Mouse (Mus musculus): ENCODE measurements around the gene Tigar. TPM values are rescaled to one million over a fixed set of nuclear protein-coding genes. Genes with fewer than 3 reads are reported as not detected.

The Tigar gene
- polyA plus RNA-seq, 1 experiment from 2014 or later = 0.24 TPM

DNA sequence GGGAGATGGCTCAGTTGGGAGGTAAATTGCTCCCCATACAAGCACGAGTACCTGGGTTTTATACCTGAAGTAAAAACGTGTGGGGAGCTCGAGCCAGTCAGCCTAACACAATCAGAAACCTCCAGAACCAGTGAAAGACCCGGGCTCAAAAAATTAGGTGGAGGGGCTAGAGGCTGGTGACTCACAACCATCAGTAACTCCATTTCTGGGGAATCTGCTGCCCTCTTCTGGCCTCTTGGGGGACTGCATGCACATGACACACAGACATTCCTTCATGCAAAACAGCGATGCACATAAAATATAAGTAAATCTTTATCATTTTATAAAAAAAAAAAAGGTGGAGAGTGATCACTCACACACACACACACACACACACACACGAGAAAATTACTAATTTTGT is 4.2 kb downstream of the Tigar start:
- WGBS (ENCODE audit: insufficient replicate concordance) = 56% methylated on average over 6 of the region's 6 CpGs
- H3K4me2 ChIP-seq (ENCODE audit: low read depth, low read length) = no peak overlapping the region
- no peak overlapping the region for H3K27ac ChIP-seq (ENCODE audit: low read length)
- H3K36me3 ChIP-seq (ENCODE audit: control insufficient read depth, insufficient read depth) = no peaks in the 10 kb centered on the region
- H3K4me1 ChIP-seq (ENCODE audit: control insufficient read depth, low read depth, low read length) = peaks cover 3% of the 10 kb centered on the region; the same call in 1 of the 2 replicates
- H3K9ac ChIP-seq (ENCODE audit: low read depth, low read length) = no peak overlapping the region
- H3K4me3 ChIP-seq (ENCODE audit: low read depth, low read length) = no peak overlapping the region
- no peak for ATAC-seq (ENCODE audit: low read depth)
- no peaks in the 10 kb centered on the region for H3K9me3 ChIP-seq (replicated peaks; ENCODE audit: control insufficient read depth, low read length)
- H3K27me3 ChIP-seq (ENCODE audit: control insufficient read depth, insufficient read depth, low read depth, low read length) = peaks cover 9% of the 10 kb centered on the region; the same call in 1 of the 2 replicates

DNA sequence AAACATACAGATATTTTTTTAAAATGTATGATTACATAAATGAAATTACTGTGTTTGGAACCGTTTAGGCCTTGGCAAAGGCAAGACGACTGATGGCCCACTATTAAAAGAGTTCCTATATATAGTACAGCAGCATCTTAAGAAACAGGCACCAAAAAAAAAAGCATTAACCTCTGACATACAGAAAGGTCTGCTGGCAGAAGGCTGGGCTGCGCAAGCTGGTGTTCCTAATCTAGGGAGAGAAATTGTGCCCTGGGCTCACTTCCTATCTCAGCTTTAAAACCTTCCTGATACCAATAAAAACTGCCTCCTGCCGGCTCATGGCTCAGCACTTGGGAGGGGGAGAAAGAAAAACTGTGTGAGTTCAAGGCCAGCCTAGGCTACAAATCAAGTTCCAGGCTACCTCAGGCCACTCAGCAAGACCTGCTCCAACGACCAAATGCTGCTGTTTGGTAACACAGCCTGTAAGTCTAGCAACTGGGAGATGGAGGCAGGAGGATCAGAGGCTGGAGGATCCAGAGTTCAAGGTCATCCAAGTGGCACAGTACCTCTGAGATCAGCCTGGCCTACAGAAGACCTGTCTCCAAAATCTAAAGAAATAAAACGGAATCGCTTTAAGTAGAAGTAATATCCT is 4.8 kb downstream of the Tigar start:
- 59% methylated on average over 7 of the region's 7 CpGs for WGBS (ENCODE audit: insufficient replicate concordance)

DNA sequence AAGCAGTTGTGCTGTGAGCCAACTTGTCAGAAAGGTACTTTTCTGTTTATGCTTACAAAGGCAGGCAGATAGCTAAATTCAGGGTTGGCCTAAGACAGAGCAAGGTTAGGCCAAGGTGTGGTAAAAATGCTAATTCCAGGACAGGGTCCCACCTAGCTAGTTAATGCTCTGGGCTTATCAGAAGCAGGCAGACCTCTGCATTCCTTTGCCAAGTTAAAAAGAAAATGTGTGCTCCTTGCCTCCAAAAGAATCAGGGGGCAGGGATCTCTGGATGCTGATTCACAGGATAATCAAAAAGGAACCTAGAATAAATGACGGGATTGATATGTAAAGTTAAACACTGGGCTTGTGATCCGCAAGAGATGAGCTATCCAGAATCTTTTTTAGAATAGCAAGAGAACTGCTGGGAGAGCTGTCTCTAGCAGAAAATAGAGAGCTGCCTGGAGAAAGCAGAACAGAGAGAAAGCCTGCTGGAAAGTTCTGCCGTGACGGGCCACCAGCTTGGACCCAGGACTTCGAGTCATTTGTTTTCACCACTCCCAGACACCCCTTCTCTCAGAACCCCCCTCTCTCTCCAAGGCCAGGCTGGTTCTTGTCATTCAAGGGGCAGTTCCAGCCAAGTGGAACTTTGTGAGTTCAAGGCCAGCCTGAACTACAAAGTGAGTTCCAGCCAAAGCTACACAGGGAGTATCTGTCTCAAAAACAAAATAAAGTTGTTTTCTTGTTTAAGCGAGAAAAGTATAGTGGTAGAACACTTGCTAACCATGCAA is 5.7 kb downstream of the Tigar start:
- Histone ChIP-seq H3K9me3 (replicated peaks; ENCODE audit: control insufficient read depth, low read length) (no peaks in the 10 kb centered on the region), H3K27me3 (ENCODE audit: control insufficient read depth, insufficient read depth, low read depth, low read length) (peaks cover 2% of the 10 kb centered on the region; the same call in 1 of the 2 replicates), H3K4me2 (ENCODE audit: low read depth, low read length) (no peak overlapping the region), H3K4me3 (ENCODE audit: low read depth, low read length) (no peak overlapping the region), H3K4me1 (ENCODE audit: control insufficient read depth, low read depth, low read length) (no peaks in the 10 kb centered on the region), H3K9ac (ENCODE audit: low read depth, low read length) (no peak overlapping the region), H3K36me3 (ENCODE audit: control insufficient read depth, insufficient read depth) (no peaks in the 10 kb centered on the region), H3K27ac (ENCODE audit: low read length) (no peak overlapping the region)
- ATAC-seq (ENCODE audit: low read depth) = no peak
- WGBS (ENCODE audit: insufficient replicate concordance) = 69% methylated on average over 6 of the region's 6 CpGs

More for the DNA sequence above, 4.8 kb downstream of the Tigar start:
- no peaks in the 10 kb centered on the region for H3K36me3 ChIP-seq (ENCODE audit: control insufficient read depth, insufficient read depth)
- no peak overlapping the region for H3K27ac ChIP-seq (ENCODE audit: low read length)
- no peak for ATAC-seq (ENCODE audit: low read depth)
- H3K27me3 ChIP-seq (ENCODE audit: control insufficient read depth, insufficient read depth, low read depth, low read length) = peaks cover 7% of the 10 kb centered on the region; the same call in 1 of the 2 replicates
- H3K9ac ChIP-seq (ENCODE audit: low read depth, low read length) = no peak overlapping the region
- H3K4me2 ChIP-seq (ENCODE audit: low read depth, low read length) = no peak overlapping the region
- H3K4me1 ChIP-seq (ENCODE audit: control insufficient read depth, low read depth, low read length) = peaks cover under 1% of the 10 kb centered on the region; the same call in 1 of the 2 replicates
- no peak overlapping the region for H3K4me3 ChIP-seq (ENCODE audit: low read depth, low read length)
- no peaks in the 10 kb centered on the region for H3K9me3 ChIP-seq (replicated peaks; ENCODE audit: control insufficient read depth, low read length)

DNA sequence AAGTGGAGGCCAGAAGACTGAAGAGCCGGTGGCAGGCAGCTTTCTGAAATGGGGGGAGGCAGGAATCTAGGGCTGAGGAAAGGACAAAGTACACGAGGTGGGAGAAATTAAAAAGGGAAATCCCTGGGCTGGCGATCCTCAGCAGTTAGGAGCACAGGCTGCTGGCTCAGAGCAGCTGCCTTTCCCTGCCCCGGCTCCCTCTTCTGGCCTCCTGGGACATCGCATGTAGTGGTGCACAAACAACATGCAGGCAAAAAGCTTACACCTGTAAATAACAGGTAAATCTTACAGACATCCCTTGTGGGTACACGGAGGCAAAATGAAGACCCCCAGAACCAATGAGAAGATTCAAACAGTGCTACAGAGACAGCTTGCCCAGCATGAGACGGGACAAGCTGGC is 14.8 kb downstream of the Tigar start:
- Histone ChIP-seq H3K4me2 (ENCODE audit: low read depth, low read length) (no peak overlapping the region), H3K4me1 (ENCODE audit: control insufficient read depth, low read depth, low read length) (no peaks in the 10 kb centered on the region), H3K9ac (ENCODE audit: low read depth, low read length) (no peak overlapping the region), H3K36me3 (ENCODE audit: control insufficient read depth, insufficient read depth) (no peaks in the 10 kb centered on the region), H3K27me3 (ENCODE audit: control insufficient read depth, insufficient read depth, low read depth, low read length) (no peaks in the 10 kb centered on the region), H3K27ac (ENCODE audit: low read length) (no peak overlapping the region), H3K9me3 (replicated peaks; ENCODE audit: control insufficient read depth, low read length) (no peaks in the 10 kb centered on the region), H3K4me3 (ENCODE audit: low read depth, low read length) (no peak overlapping the region)
- ATAC-seq (ENCODE audit: low read depth) = no peak
- 56% methylated on average over 7 of the region's 7 CpGs for WGBS (ENCODE audit: insufficient replicate concordance)

DNA sequence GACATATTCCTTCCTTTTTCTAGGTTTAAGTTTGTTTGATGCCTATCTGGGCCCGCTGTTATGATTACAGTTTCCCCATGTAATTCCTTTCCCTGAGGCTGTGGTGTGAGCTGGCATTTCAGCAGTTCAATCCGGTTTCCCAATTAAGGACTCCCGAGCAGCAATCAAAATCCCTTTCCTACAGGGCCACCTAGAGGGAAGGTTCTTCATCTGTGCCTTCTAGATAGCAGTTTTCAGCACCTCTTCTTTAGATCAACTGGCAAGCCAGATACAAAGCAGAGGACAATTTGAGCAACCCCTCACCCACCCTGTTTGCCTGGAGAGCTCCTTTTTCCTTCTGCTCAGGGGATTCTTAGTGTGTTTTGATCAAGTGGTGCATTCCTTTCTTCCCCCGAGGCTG is 22.6 kb downstream of the Tigar start:
- Histone ChIP-seq H3K27ac (ENCODE audit: low read length) (no peak overlapping the region), H3K4me2 (ENCODE audit: low read depth, low read length) (no peak overlapping the region)

DNA sequence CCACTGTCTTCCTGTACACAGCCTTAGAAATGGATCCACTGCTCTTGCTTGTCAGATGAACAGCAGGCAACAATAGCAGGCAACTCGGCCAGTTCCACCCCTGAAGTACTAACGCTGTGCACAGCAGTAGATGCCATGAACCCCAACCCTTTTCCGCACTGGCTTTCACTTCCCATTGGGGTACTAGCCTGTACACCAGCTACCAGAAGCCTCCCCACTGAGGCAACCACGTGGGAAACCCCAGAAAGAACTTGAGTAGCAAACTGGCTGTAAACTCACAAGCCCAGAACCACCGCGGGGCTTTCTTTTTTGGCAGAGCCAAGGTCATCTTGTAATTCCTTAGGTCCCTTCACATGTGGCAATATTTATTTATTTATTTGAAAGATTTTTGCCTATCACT is 27.5 kb downstream of the Tigar start:
- ATAC-seq (ENCODE audit: low read depth) = no peak
- WGBS (ENCODE audit: insufficient replicate concordance) = 58% methylated on average over 6 of the region's 6 CpGs
- H3K4me2 ChIP-seq (ENCODE audit: low read depth, low read length) = no peak overlapping the region
- H3K27ac ChIP-seq (ENCODE audit: low read length) = no peak overlapping the region
- H3K4me1 ChIP-seq (ENCODE audit: control insufficient read depth, low read depth, low read length) = no peaks in the 10 kb centered on the region
- H3K27me3 ChIP-seq (ENCODE audit: control insufficient read depth, insufficient read depth, low read depth, low read length) = peaks cover 17% of the 10 kb centered on the region
- H3K9ac ChIP-seq (ENCODE audit: low read depth, low read length) = no peak overlapping the region
- no peaks in the 10 kb centered on the region for H3K9me3 ChIP-seq (replicated peaks; ENCODE audit: control insufficient read depth, low read length)
- no peak overlapping the region for H3K4me3 ChIP-seq (ENCODE audit: low read depth, low read length)
- no peaks in the 10 kb centered on the region for H3K36me3 ChIP-seq (ENCODE audit: control insufficient read depth, insufficient read depth)

More for the DNA sequence above, 22.6 kb downstream of the Tigar start:
- Histone ChIP-seq H3K4me3 (ENCODE audit: low read depth, low read length) (no peak overlapping the region), H3K27me3 (ENCODE audit: control insufficient read depth, insufficient read depth, low read depth, low read length) (no peaks in the 10 kb centered on the region), H3K36me3 (ENCODE audit: control insufficient read depth, insufficient read depth) (no peaks in the 10 kb centered on the region), H3K4me1 (ENCODE audit: control insufficient read depth, low read depth, low read length) (no peaks in the 10 kb centered on the region), H3K9me3 (replicated peaks; ENCODE audit: control insufficient read depth, low read length) (no peaks in the 10 kb centered on the region), H3K9ac (ENCODE audit: low read depth, low read length) (no peak overlapping the region)
- 54% methylated on average over 4 of the region's 4 CpGs for WGBS (ENCODE audit: insufficient replicate concordance)
- no peak for ATAC-seq (ENCODE audit: low read depth)

DNA sequence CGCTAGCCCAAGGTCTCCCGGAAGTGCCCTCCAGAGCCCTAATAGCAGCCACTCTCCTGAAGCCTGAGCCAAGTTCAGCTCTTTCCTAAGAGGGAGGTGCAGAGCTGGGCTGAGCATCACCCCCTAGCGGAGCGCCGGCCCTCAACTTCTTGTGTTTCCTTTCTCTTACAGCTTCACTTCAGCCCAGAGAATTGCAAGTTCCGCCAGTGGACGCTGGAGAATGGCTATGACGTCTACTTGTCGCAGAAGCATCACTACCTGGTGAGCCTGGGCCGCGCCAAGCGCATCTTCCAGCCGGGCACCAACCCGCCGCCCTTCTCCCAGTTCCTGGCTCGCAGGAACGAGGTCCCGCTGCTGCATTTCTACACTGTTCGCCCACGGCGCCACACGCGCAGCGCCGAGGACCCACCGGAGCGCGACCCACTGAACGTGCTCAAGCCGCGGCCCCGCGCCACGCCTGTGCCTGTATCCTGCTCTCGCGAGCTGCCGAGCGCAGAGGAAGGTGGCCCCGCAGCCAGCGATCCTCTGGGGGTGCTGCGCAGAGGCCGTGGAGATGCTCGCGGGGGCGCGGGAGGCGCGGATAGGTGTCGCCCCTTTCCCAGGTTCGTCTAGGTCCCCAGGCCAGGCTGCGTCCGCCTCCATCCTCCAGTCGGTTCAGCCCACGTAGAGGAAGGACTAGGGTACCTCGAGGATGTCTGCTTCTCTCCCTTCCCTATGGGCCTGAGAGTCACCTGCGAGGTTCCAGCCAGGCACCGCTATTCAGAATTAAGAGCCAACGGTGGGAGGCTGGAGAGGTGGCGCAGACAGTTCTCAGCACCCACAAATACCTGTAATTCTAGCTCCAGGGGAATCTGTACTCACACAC is 29.3 kb downstream of the Tigar start:
- H3K4me1 ChIP-seq (ENCODE audit: control insufficient read depth, low read depth, low read length) = no peaks in the 10 kb centered on the region
- no peak overlapping the region for H3K9ac ChIP-seq (ENCODE audit: low read depth, low read length)
- no peaks in the 10 kb centered on the region for H3K9me3 ChIP-seq (replicated peaks; ENCODE audit: control insufficient read depth, low read length)
- H3K36me3 ChIP-seq (ENCODE audit: control insufficient read depth, insufficient read depth) = no peaks in the 10 kb centered on the region
- peaks cover 17% of the 10 kb centered on the region for H3K27me3 ChIP-seq (ENCODE audit: control insufficient read depth, insufficient read depth, low read depth, low read length)
- H3K4me2 ChIP-seq (ENCODE audit: low read depth, low read length) = peak overlapping the region; percentile 53
- H3K4me3 ChIP-seq (ENCODE audit: low read depth, low read length) = peak overlapping the region; percentile 34
- WGBS (ENCODE audit: insufficient replicate concordance) = 3% methylated on average over 59 of the region's 59 CpGs
- no peak overlapping the region for H3K27ac ChIP-seq (ENCODE audit: low read length)
- ATAC-seq (ENCODE audit: low read depth) = no peak

DNA sequence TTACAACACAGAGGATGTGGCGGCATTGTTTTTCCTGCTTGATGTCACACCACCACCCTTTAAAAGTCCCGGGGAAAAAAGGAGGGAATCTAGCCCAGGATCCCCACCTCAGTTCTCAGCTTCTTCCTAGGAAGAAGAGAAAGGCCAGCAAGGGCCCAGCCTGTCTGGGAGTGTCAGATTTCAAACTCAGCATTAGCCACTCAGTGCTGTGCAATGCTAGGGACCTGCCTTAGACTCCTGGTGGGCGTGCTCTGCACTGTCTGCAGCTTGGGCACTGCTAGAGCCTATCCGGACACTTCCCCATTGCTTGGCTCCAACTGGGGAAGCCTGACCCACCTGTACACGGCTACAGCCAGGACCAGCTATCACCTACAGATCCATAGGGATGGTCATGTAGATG is 36.5 kb downstream of the Tigar start, which contains the start of gene Fgf23:
Gene Fgf23 (plus strand): TSS at position 86 of the 400 bp plus-strand sequence.
- WGBS (ENCODE audit: insufficient replicate concordance) = 15% methylated on average over 5 of the region's 5 CpGs
- no peaks in the 10 kb centered on the region for H3K4me1 ChIP-seq (ENCODE audit: control insufficient read depth, low read depth, low read length)
- H3K4me2 ChIP-seq (ENCODE audit: low read depth, low read length) = no peak within 1 kb of the TSS
- H3K36me3 ChIP-seq (ENCODE audit: control insufficient read depth, insufficient read depth) = no peaks in the 10 kb centered on the region
- no peak within 1 kb of the TSS for H3K4me3 ChIP-seq (ENCODE audit: low read depth, low read length)
- H3K9ac ChIP-seq (ENCODE audit: low read depth, low read length) = no peak within 1 kb of the TSS
- H3K27me3 ChIP-seq (ENCODE audit: control insufficient read depth, insufficient read depth, low read depth, low read length) = no peaks in the 10 kb centered on the region; the same call in 1 of the 2 replicates
- no peak for ATAC-seq (ENCODE audit: low read depth)
- no peak within 1 kb of the TSS for H3K27ac ChIP-seq (ENCODE audit: low read length)
- H3K9me3 ChIP-seq (replicated peaks; ENCODE audit: control insufficient read depth, low read length) = no peaks in the 10 kb centered on the region
